Mouse (Mus musculus) adrenal gland, adult 8-10 months (tissue): Measurements from ENCODE around the gene Piwil1. TPM values are rescaled to one million over a fixed set of nuclear protein-coding genes. Genes with fewer than 3 reads are reported as not detected.
"Not testable (repeated sequence)": the region's sequence is repeated elsewhere in the genome, so short reads cannot be mapped to it uniquely, and the experiment has no call there.

Experiments used
- DNase-seq: peaks from one replicate; pipeline ENCODE4 v3.0.0; 2022
- total RNA-seq, 4 experiments: library from RNA; stranded (reverse); gene quantifications; 2 replicates each; pipeline ENCODE4 v1.2.4; 2022

Piwil1 gene
- total RNA-seq, 4 experiments from 2014 or later: not detected

- DNase-seq: no peak
Measured at GRCm38 (mm10) chr5:128711847-128712246, 9.5 kb downstream of the Piwil1 start.

- no peak for DNase-seq
Measured at GRCm38 (mm10) chr5:128715171-128715570, 12.8 kb downstream of the Piwil1 start.

- DNase-seq: not testable (repeated sequence)
Measured at GRCm38 (mm10) chr5:128720461-128720860, 18.1 kb downstream of the Piwil1 start.

GRCm38 (mm10) chr5:128729341-128729740 is 27.0 kb downstream of the Piwil1 start:
- DNase-seq: no peak

- no peak for DNase-seq
Measured at GRCm38 (mm10) chr5:128730634-128731033, 28.3 kb downstream of the Piwil1 start.

- no peak for DNase-seq
Measured at GRCm38 (mm10) chr5:128732416-128733014, 30.2 kb downstream of the Piwil1 start.

GRCm38 (mm10) chr5:128733955-128734354 is 31.6 kb downstream of the Piwil1 start:
- DNase-seq: peak; percentile 3

GRCm38 (mm10) chr5:128735921-128736320 is 33.6 kb downstream of the Piwil1 start:
- no peak for DNase-seq

GRCm38 (mm10) chr5:128739168-128739837 is 37.0 kb downstream of the Piwil1 start:
- DNase-seq: no peak

GRCm38 (mm10) chr5:128739838-128740171 is 37.5 kb downstream of the Piwil1 start:
- no peak for DNase-seq

- no peak for DNase-seq
Measured at GRCm38 (mm10) chr5:128744351-128744750, 42.0 kb downstream of the Piwil1 start.

GRCm38 (mm10) chr5:128745206-128745605 is 42.9 kb downstream of the Piwil1 start:
- DNase-seq: no peak

- no peak for DNase-seq
Measured at GRCm38 (mm10) chr5:128746261-128746660, 43.9 kb downstream of the Piwil1 start.

GRCm38 (mm10) chr5:128761118-128761517 is 58.8 kb downstream of the Piwil1 start:
- DNase-seq: no peak

GRCm38 (mm10) chr5:128769026-128769631 is 66.8 kb downstream of the Piwil1 start:
- DNase-seq: no peak

GRCm38 (mm10) chr5:128776386-128776785 is 74.1 kb downstream of the Piwil1 start:
- DNase-seq: no peak

- no peak for DNase-seq
Measured at GRCm38 (mm10) chr5:128781621-128782020, 79.3 kb downstream of the Piwil1 start.

- DNase-seq: no peak
Measured at GRCm38 (mm10) chr5:128800592-128800991, 98.3 kb downstream of the Piwil1 start.

Other genes with a start within 250 kb of the Piwil1 start
- under 1 TPM; 0.43 to 0.80 (median 0.53) TPM for gene Fzd10, start 101.7 kb upstream of the Piwil1 start, total RNA-seq